Mouse (Mus musculus) small intestine, adult 2 months (tissue): ENCODE measurements around the gene Rnf40.

ENCODE experiments used
- CTCF ChIP-seq: fragments of 200-500 bp; IDR thresholded peaks from 2 replicates; pipeline ENCODE4 v1.5.1; 2012; ENCODE audit warnings: low read depth, mild to moderate bottlenecking, control low read depth, inconsistent platforms, low read length, moderate library complexity, mixed read lengths; ENCODE audit not compliant: insufficient replicate concordance, insufficient read length; ENCODE audit errors: extremely low read depth
- POLR2A ChIP-seq: fragments of 200-500 bp; IDR thresholded peaks from 2 replicates; pipeline ENCODE4 v1.6.1; 2012; ENCODE audit warnings: low read depth, mild to moderate bottlenecking, control low read depth, inconsistent platforms, low read length, moderate library complexity

DNA sequence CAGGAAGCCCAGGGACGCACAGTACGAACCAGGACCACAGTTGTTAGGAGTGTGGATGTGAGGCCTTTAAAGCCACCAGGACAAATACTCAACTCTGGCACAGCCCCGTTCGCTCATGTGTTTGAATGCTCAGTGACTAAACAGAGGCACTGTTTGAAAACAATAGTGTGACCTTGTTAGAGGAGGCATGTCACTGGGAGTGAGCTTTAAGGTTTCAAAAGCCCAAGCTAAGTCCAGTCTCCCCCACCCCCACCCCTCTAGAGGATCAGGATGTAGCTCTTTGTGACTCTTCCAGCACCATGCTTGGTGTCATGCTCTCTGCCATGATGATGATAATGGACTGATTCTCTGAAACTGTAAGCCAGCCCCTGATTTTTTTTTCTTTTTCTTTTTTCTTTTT is 42.8 kb downstream of the Rnf40 start:
- TF ChIP-seq CTCF (no peak), POLR2A (no peak)
